Mouse (Mus musculus) forebrain, embryonic 15.5 days (tissue): ENCODE data around the gene Sdsl. TPM values are rescaled to one million over a fixed set of nuclear protein-coding genes. Genes with fewer than 3 reads are reported as not detected.
A peak's percentile ranks its signal among the peaks of the same experiment; 100 is the strongest.

ENCODE experiments used
- ATAC-seq: fragments of 200-750 bp; cut with Nextera tagmentation; replicated peaks from 2 replicates; pipeline ENCODE4 v1.8.0; 2017; ENCODE audit warnings: mild to moderate bottlenecking, moderate TSS enrichment, moderate library complexity
- H3K27ac ChIP-seq: fragments of 300-500 bp; sonication (generic); replicated peaks from 2 replicates; pipeline ENCODE4 v1.5.1; 2015; ENCODE audit warnings: mild to moderate bottlenecking, inconsistent platforms
- H3K27me3 ChIP-seq: fragments of 300-500 bp; sonication (generic); 2 replicates; pipeline ENCODE4 v1.6.1; 2015; ENCODE audit warnings: inconsistent platforms
- H3K36me3 ChIP-seq: fragments of 300-500 bp; sonication (generic); 2 replicates; pipeline ENCODE4 v1.6.1; 2015; ENCODE audit warnings: mild to moderate bottlenecking, inconsistent platforms
- H3K4me1 ChIP-seq: fragments of 300-500 bp; sonication (generic); 2 replicates; pipeline ENCODE4 v1.6.1; 2015; ENCODE audit warnings: inconsistent platforms
- H3K4me2 ChIP-seq: fragments of 300-500 bp; sonication (generic); replicated peaks from 2 replicates; pipeline ENCODE4 v1.6.1; 2015; ENCODE audit warnings: mild to moderate bottlenecking, inconsistent platforms
- H3K4me3 ChIP-seq: fragments of 300-500 bp; sonication (generic); 2 replicates; pipeline ENCODE4 v1.5.1; 2015; ENCODE audit warnings: mild to moderate bottlenecking, inconsistent platforms
- H3K9ac ChIP-seq: fragments of 300-500 bp; sonication (generic); replicated peaks from 2 replicates; pipeline ENCODE4 v1.6.1; 2015; ENCODE audit warnings: mild to moderate bottlenecking, inconsistent platforms
- H3K9me3 ChIP-seq: fragments of 300-500 bp; sonication (generic); 2 replicates; pipeline ENCODE4 v1.6.1; 2016; ENCODE audit warnings: inconsistent platforms
- WGBS: fragments of 180-500 bp; shearing (Covaris S2); methylation state at CpG from one replicate; pipeline ENCODE4 v1.1.7; 2015; ENCODE audit warnings: mixed read lengths; 5-methylcytosine and 5-hydroxymethylcytosine counted together
- polyA plus RNA-seq: library from polyadenylated mRNA; unstranded; fragments of >200 nt; fragmentation: Nextera tagmentation; extraction: Ambion mirVana; gene quantifications from 2 replicates; pipeline ENCODE4 v1.2.1, GENCODE M21; 2015

The Sdsl gene
- polyA plus RNA-seq, 1 experiment from 2014 or later, result 2.6 TPM

- no peaks in the 10 kb centered on the region for H3K36me3 ChIP-seq
- no peaks in the 10 kb centered on the region for H3K9me3 ChIP-seq
- no peak overlapping the region for H3K27ac ChIP-seq
- no peak overlapping the region for H3K4me2 ChIP-seq
- no peaks in the 10 kb centered on the region for H3K4me1 ChIP-seq
- no peaks in the 10 kb centered on the region for H3K27me3 ChIP-seq
- WGBS, result 8% methylated on average over 4 of the region's 4 CpGs
- H3K9ac ChIP-seq, result no peak overlapping the region
- ATAC-seq, result no peak
- H3K4me3 ChIP-seq, result 0 out of 2 replicates have a peak overlapping the region, but pooled peaks have one; percentile 4
These were observed 5.6 kb downstream of the Sdsl start for GRCm38 (mm10) chr5:120467026-120467425.

GRCm38 (mm10) chr5:120465860-120466259, 6.8 kb downstream of the Sdsl start:
- 60% methylated on average over 6 of the region's 6 CpGs for WGBS
- Histone ChIP-seq H3K27me3 (no peaks in the 10 kb centered on the region), H3K36me3 (no peaks in the 10 kb centered on the region), H3K4me1 (no peaks in the 10 kb centered on the region), H3K27ac (no peak overlapping the region), H3K4me2 (no peak overlapping the region), H3K9ac (no peak overlapping the region), H3K9me3 (no peaks in the 10 kb centered on the region), H3K4me3 (no peak overlapping the region)
- no peak for ATAC-seq

- no peaks in the 10 kb centered on the region for H3K4me1 ChIP-seq
- no peak overlapping the region for H3K27ac ChIP-seq
- H3K9ac ChIP-seq, result no peak overlapping the region
- WGBS, result 42% methylated on average over 5 of the region's 5 CpGs
- H3K9me3 ChIP-seq, result no peaks in the 10 kb centered on the region
- H3K4me3 ChIP-seq, result no peak overlapping the region
- H3K27me3 ChIP-seq, result no peaks in the 10 kb centered on the region
- H3K4me2 ChIP-seq, result no peak overlapping the region
- ATAC-seq, result no peak
- H3K36me3 ChIP-seq, result no peaks in the 10 kb centered on the region
These were observed 7.5 kb downstream of the Sdsl start for GRCm38 (mm10) chr5:120465062-120465461.

- H3K4me1 ChIP-seq, result no peaks in the 10 kb centered on the region
These were observed 8.3 kb downstream of the Sdsl start for GRCm38 (mm10) chr5:120464321-120464720.

GRCm38 (mm10) chr5:120461902-120462301, 10.7 kb downstream of the Sdsl start:
- no peaks in the 10 kb centered on the region for H3K4me1 ChIP-seq
- no peak for ATAC-seq
- H3K36me3 ChIP-seq, result no peaks in the 10 kb centered on the region
- no peak overlapping the region for H3K4me3 ChIP-seq
- no peak overlapping the region for H3K27ac ChIP-seq
- no peaks in the 10 kb centered on the region for H3K27me3 ChIP-seq
- no peak overlapping the region for H3K9ac ChIP-seq
- H3K9me3 ChIP-seq, result no peaks in the 10 kb centered on the region
- H3K4me2 ChIP-seq, result no peak overlapping the region
- 73% methylated on average over 15 of the region's 15 CpGs for WGBS

More at GRCm38 (mm10) chr5:120464321-120464720, 8.3 kb downstream of the Sdsl start:
- no peaks in the 10 kb centered on the region for H3K36me3 ChIP-seq
- no peak overlapping the region for H3K4me3 ChIP-seq
- 77% methylated on average over 4 of the region's 4 CpGs for WGBS
- no peak overlapping the region for H3K9ac ChIP-seq
- no peaks in the 10 kb centered on the region for H3K27me3 ChIP-seq
- no peak overlapping the region for H3K4me2 ChIP-seq
- H3K27ac ChIP-seq, result no peak overlapping the region
- H3K9me3 ChIP-seq, result no peaks in the 10 kb centered on the region
- no peak for ATAC-seq

- no peak overlapping the region for H3K4me3 ChIP-seq
- H3K36me3 ChIP-seq, result no peaks in the 10 kb centered on the region
- ATAC-seq, result no peak
- no peaks in the 10 kb centered on the region for H3K9me3 ChIP-seq
- H3K27me3 ChIP-seq, result no peaks in the 10 kb centered on the region
- no peaks in the 10 kb centered on the region for H3K4me1 ChIP-seq
- 73% methylated on average over 10 of the region's 10 CpGs for WGBS
- H3K4me2 ChIP-seq, result no peak overlapping the region
- no peak overlapping the region for H3K9ac ChIP-seq
- no peak overlapping the region for H3K27ac ChIP-seq
These were observed 13.5 kb downstream of the Sdsl start for GRCm38 (mm10) chr5:120459133-120459532.

- Histone ChIP-seq H3K4me1 (no peaks in the 10 kb centered on the region), H3K9ac (no peak overlapping the region), H3K27me3 (no peaks in the 10 kb centered on the region), H3K27ac (no peak overlapping the region), H3K4me3 (no peak overlapping the region), H3K36me3 (no peaks in the 10 kb centered on the region), H3K4me2 (no peak overlapping the region), H3K9me3 (no peaks in the 10 kb centered on the region)
- no peak for ATAC-seq
- WGBS, result 4% methylated on average over 9 of the region's 9 CpGs
These were observed 15.0 kb downstream of the Sdsl start for GRCm38 (mm10) chr5:120457628-120458027.

GRCm38 (mm10) chr5:120456841-120457554, 15.6 kb downstream of the Sdsl start:
- Histone ChIP-seq H3K27me3 (no peaks in the 10 kb centered on the region), H3K4me2 (no peak overlapping the region), H3K4me1 (no peaks in the 10 kb centered on the region), H3K4me3 (no peak overlapping the region), H3K9ac (no peak overlapping the region), H3K27ac (no peak overlapping the region), H3K9me3 (no peaks in the 10 kb centered on the region), H3K36me3 (no peaks in the 10 kb centered on the region)
- whole genome bisulfite sequencing, result 44% methylated on average over 7 of the region's 7 CpGs
- ATAC-seq, result no peak

- 42% methylated on average over 1 of the region's 1 CpGs for WGBS
- H3K4me2 ChIP-seq, result no peak overlapping the region
- ATAC-seq, result no peak
These were observed 16.4 kb downstream of the Sdsl start for GRCm38 (mm10) chr5:120456253-120456652.

GRCm38 (mm10) chr5:120454756-120455337, 17.8 kb downstream of the Sdsl start:
- Histone ChIP-seq H3K4me2 (no peak overlapping the region), H3K27me3 (no peaks in the 10 kb centered on the region), H3K27ac (no peak overlapping the region), H3K4me3 (no peak overlapping the region), H3K4me1 (no peaks in the 10 kb centered on the region), H3K36me3 (no peaks in the 10 kb centered on the region), H3K9me3 (no peaks in the 10 kb centered on the region), H3K9ac (no peak overlapping the region)
- ATAC-seq, result no peak
- 77% methylated on average over 14 of the region's 14 CpGs for WGBS

More at GRCm38 (mm10) chr5:120456253-120456652, 16.4 kb downstream of the Sdsl start:
- Histone ChIP-seq H3K27ac (no peak overlapping the region), H3K4me1 (no peaks in the 10 kb centered on the region), H3K27me3 (no peaks in the 10 kb centered on the region), H3K36me3 (no peaks in the 10 kb centered on the region), H3K4me3 (no peak overlapping the region), H3K9ac (no peak overlapping the region), H3K9me3 (no peaks in the 10 kb centered on the region)

GRCm38 (mm10) chr5:120447305-120447704, 25.3 kb downstream of the Sdsl start:
- Histone ChIP-seq H3K27me3 (no peaks in the 10 kb centered on the region), H3K4me1 (no peaks in the 10 kb centered on the region), H3K36me3 (no peaks in the 10 kb centered on the region), H3K9ac (no peak overlapping the region), H3K9me3 (no peaks in the 10 kb centered on the region), H3K27ac (no peak overlapping the region), H3K4me3 (no peak overlapping the region), H3K4me2 (no peak overlapping the region)
- no peak for ATAC-seq
- WGBS, result 58% methylated on average over 13 of the region's 13 CpGs

- peak; percentile 62 for ATAC-seq
- Histone ChIP-seq H3K27ac (no peak overlapping the region), H3K27me3 (peaks cover 43% of the 10 kb centered on the region), H3K9me3 (no peaks in the 10 kb centered on the region), H3K4me1 (peaks cover 36% of the 10 kb centered on the region), H3K4me2 (peak overlapping the region; percentile 41), H3K9ac (no peak overlapping the region), H3K4me3 (no peak overlapping the region), H3K36me3 (no peaks in the 10 kb centered on the region)
- 9% methylated on average over 12 of the region's 14 CpGs for WGBS
These were observed 31.9 kb downstream of the Sdsl start for GRCm38 (mm10) chr5:120440733-120441132.
